Mouse (Mus musculus): ENCODE results near the gene Prkn. TPM values are rescaled to one million over a fixed set of nuclear protein-coding genes. Genes with fewer than 3 reads are reported as not detected.

Gene Prkn
- polyA plus RNA-seq, 1 experiment = 1.00 TPM

GRCm38 (mm10) chr17:11626306-11626705 lies 786.1 kb downstream of the Prkn start:
- no peaks in the 10 kb centered on the region for H3K36me3 ChIP-seq (replicated peaks; ENCODE audit: low read length)
- H3K4me3 ChIP-seq (replicated peaks) = no peak overlapping the region
- peaks cover 18% of the 10 kb centered on the region for H3K9me3 ChIP-seq
- TF ChIP-seq GATA1 (IDR thresholded peaks at IDR 0.05; ENCODE audit: borderline replicate concordance, low read length) (no peak), FLI1 (IDR thresholded peaks at IDR 0.05; ENCODE audit: low read length) (no peak)
- H3K27me3 ChIP-seq (replicated peaks) = no peaks in the 10 kb centered on the region
- H3K4me1 ChIP-seq = no peaks in the 10 kb centered on the region

- Histone ChIP-seq H3K4me3 (replicated peaks) (no peak overlapping the region), H3K9me3 (peaks cover 14% of the 10 kb centered on the region), H3K4me1 (no peaks in the 10 kb centered on the region), H3K27me3 (replicated peaks) (no peaks in the 10 kb centered on the region), H3K36me3 (replicated peaks; ENCODE audit: low read length) (no peaks in the 10 kb centered on the region)
- TF ChIP-seq FLI1 (IDR thresholded peaks at IDR 0.05; ENCODE audit: low read length) (no peak), GATA1 (IDR thresholded peaks at IDR 0.05; ENCODE audit: borderline replicate concordance, low read length) (no peak)
Observed at GRCm38 (mm10) chr17:11635121-11635520, 794.9 kb downstream of the Prkn start.

GRCm38 (mm10) chr17:11637642-11638041 lies 797.5 kb downstream of the Prkn start:
- no peaks in the 10 kb centered on the region for H3K36me3 ChIP-seq (replicated peaks; ENCODE audit: low read length)
- H3K9me3 ChIP-seq = peaks cover 17% of the 10 kb centered on the region
- no peaks in the 10 kb centered on the region for H3K4me1 ChIP-seq
- no peaks in the 10 kb centered on the region for H3K27me3 ChIP-seq (replicated peaks)
- TF ChIP-seq GATA1 (IDR thresholded peaks at IDR 0.05; ENCODE audit: borderline replicate concordance, low read length) = no peak
- no peak for TF ChIP-seq FLI1 (IDR thresholded peaks at IDR 0.05; ENCODE audit: low read length)
- no peak overlapping the region for H3K4me3 ChIP-seq (replicated peaks)

GRCm38 (mm10) chr17:11638451-11638850 lies 798.3 kb downstream of the Prkn start:
- no peak overlapping the region for H3K4me3 ChIP-seq (replicated peaks)
- H3K27me3 ChIP-seq (replicated peaks) = no peaks in the 10 kb centered on the region

GRCm38 (mm10) chr17:11639786-11640185 lies 799.6 kb downstream of the Prkn start:
- no peaks in the 10 kb centered on the region for H3K4me1 ChIP-seq
- H3K27me3 ChIP-seq (replicated peaks) = no peaks in the 10 kb centered on the region
- no peaks in the 10 kb centered on the region for H3K36me3 ChIP-seq (replicated peaks; ENCODE audit: low read length)
- peaks cover 21% of the 10 kb centered on the region for H3K9me3 ChIP-seq
- no peak overlapping the region for H3K4me3 ChIP-seq (replicated peaks)
- TF ChIP-seq FLI1 (IDR thresholded peaks at IDR 0.05; ENCODE audit: low read length) = no peak
- no peak for TF ChIP-seq GATA1 (IDR thresholded peaks at IDR 0.05; ENCODE audit: borderline replicate concordance, low read length)

More at GRCm38 (mm10) chr17:11638451-11638850, 798.3 kb downstream of the Prkn start:
- no peaks in the 10 kb centered on the region for H3K4me1 ChIP-seq
- H3K36me3 ChIP-seq (replicated peaks; ENCODE audit: low read length) = no peaks in the 10 kb centered on the region
- TF ChIP-seq FLI1 (IDR thresholded peaks at IDR 0.05; ENCODE audit: low read length) = no peak
- no peak for TF ChIP-seq GATA1 (IDR thresholded peaks at IDR 0.05; ENCODE audit: borderline replicate concordance, low read length)
- peaks cover 21% of the 10 kb centered on the region for H3K9me3 ChIP-seq

GRCm38 (mm10) chr17:11642328-11642727 lies 802.1 kb downstream of the Prkn start:
- TF ChIP-seq FLI1 (IDR thresholded peaks at IDR 0.05; ENCODE audit: low read length) (no peak), GATA1 (IDR thresholded peaks at IDR 0.05; ENCODE audit: borderline replicate concordance, low read length) (no peak)
- Histone ChIP-seq H3K9me3 (peaks cover 21% of the 10 kb centered on the region), H3K4me3 (replicated peaks) (no peak overlapping the region), H3K36me3 (replicated peaks; ENCODE audit: low read length) (no peaks in the 10 kb centered on the region), H3K27me3 (replicated peaks) (no peaks in the 10 kb centered on the region), H3K4me1 (no peaks in the 10 kb centered on the region)

GRCm38 (mm10) chr17:11644016-11644415 lies 803.8 kb downstream of the Prkn start:
- no peaks in the 10 kb centered on the region for H3K4me1 ChIP-seq
- no peak for TF ChIP-seq FLI1 (IDR thresholded peaks at IDR 0.05; ENCODE audit: low read length)
- no peak for TF ChIP-seq GATA1 (IDR thresholded peaks at IDR 0.05; ENCODE audit: borderline replicate concordance, low read length)
- H3K9me3 ChIP-seq = peaks cover 18% of the 10 kb centered on the region
- no peak overlapping the region for H3K4me3 ChIP-seq (replicated peaks)
- H3K36me3 ChIP-seq (replicated peaks; ENCODE audit: low read length) = no peaks in the 10 kb centered on the region
- no peaks in the 10 kb centered on the region for H3K27me3 ChIP-seq (replicated peaks)

GRCm38 (mm10) chr17:11644873-11645464 lies 804.8 kb downstream of the Prkn start:
- Histone ChIP-seq H3K4me1 (no peaks in the 10 kb centered on the region), H3K27me3 (replicated peaks) (no peaks in the 10 kb centered on the region), H3K9me3 (peaks cover 10% of the 10 kb centered on the region; the same call in 1 of the 2 replicates), H3K36me3 (replicated peaks; ENCODE audit: low read length) (no peaks in the 10 kb centered on the region), H3K4me3 (replicated peaks) (no peak overlapping the region)
- TF ChIP-seq GATA1 (IDR thresholded peaks at IDR 0.05; ENCODE audit: borderline replicate concordance, low read length) (no peak), FLI1 (IDR thresholded peaks at IDR 0.05; ENCODE audit: low read length) (no peak)

GRCm38 (mm10) chr17:11656397-11656796 lies 816.2 kb downstream of the Prkn start:
- Histone ChIP-seq H3K36me3 (replicated peaks; ENCODE audit: low read length) (no peaks in the 10 kb centered on the region), H3K9me3 (0 out of 2 replicates have a peak, but pooled peaks cover 2% of the 10 kb centered on the region), H3K27me3 (replicated peaks) (no peaks in the 10 kb centered on the region), H3K4me1 (no peaks in the 10 kb centered on the region), H3K4me3 (replicated peaks) (no peak overlapping the region)
- TF ChIP-seq GATA1 (IDR thresholded peaks at IDR 0.05; ENCODE audit: borderline replicate concordance, low read length) (no peak), FLI1 (IDR thresholded peaks at IDR 0.05; ENCODE audit: low read length) (no peak)

GRCm38 (mm10) chr17:11656878-11657277 lies 816.7 kb downstream of the Prkn start:
- no peak for TF ChIP-seq FLI1 (IDR thresholded peaks at IDR 0.05; ENCODE audit: low read length)
- TF ChIP-seq GATA1 (IDR thresholded peaks at IDR 0.05; ENCODE audit: borderline replicate concordance, low read length) = no peak
- no peaks in the 10 kb centered on the region for H3K27me3 ChIP-seq (replicated peaks)
- 0 out of 2 replicates have a peak, but pooled peaks cover 2% of the 10 kb centered on the region for H3K9me3 ChIP-seq
- no peak overlapping the region for H3K4me3 ChIP-seq (replicated peaks)
- H3K36me3 ChIP-seq (replicated peaks; ENCODE audit: low read length) = no peaks in the 10 kb centered on the region
- no peaks in the 10 kb centered on the region for H3K4me1 ChIP-seq
